Mouse (Mus musculus): ENCODE data around the gene Dhx32.

Dhx32 gene

DNA sequence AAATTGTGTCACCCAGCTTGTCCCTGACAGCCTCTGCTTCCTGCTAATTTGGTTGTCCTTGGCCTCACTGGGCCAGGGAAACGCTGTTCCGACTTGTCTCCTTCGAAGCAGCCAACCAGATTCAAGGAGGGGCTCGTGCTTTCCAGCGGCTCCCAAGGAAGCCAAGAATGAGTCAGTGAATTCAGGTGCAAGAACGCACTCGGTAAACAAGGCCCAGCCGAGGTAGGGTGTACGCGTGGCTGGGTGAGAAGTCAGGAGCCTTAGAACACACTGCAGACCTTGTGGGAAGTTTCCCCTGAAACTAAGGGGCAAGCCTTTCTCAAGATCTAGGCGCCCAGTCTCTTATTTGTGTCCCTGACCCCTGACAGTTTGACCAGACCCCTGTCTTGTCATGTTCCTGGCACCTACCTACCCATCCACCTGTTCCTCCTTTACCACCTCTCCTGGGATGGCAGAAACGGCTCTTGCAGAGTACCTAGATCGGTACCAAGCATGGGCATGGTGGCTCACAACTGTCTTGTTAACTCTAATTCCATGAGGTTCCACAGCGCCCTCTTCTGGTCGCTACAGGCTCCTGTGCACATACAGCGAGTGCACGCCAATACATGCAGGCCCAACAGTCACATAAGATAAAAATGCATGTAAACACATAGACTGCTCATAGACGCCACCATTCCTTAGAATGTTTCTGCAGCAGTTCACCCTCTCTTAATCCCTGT is at the start of gene Dhx32:
TSS of gene Dhx32 (minus strand) at position 10 of the 719 bp plus-strand sequence.
- no peak for DNase-seq

DNA sequence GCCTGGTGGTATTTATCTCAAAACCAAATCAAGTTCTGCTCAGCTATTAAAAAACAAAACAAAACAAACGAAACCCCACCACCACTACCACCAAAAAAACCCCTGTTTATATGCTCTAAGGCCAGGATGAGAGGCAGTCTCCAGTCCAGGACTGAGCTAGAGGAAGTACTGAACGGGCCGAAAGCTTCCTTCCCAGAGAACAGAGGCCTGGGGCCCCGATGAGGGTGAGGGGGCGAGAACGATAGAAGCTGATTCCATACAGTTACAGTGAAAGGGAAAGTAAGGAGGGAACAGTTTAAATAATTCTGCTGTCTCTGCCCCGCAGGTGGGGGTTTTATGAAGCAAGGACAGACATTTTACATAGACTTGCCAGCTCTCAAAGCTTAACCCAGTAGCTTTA is 47.1 kb upstream of the Dhx32 start:
- DNase-seq, result no peak

DNA sequence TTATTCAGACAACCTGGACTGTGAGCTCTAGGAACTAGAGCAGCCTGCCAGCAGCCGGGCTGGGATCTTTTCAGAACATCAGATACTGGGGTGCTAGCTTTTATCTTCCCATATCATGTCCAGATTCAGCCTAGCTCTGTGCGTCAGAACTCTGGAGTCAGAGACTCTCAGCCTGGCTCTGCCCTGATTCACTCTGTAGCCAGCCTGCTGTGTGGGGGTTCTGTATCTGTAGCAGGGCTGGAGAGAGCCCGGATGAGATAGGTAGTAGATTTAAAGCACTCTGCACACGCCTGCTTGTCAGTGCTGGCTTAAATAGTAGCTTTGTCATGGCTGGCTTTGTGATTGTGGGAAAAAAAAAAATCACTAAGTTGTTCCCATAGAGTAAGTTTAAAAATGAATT is 46.0 kb upstream of the Dhx32 start:
- no peak for DNase-seq

DNA sequence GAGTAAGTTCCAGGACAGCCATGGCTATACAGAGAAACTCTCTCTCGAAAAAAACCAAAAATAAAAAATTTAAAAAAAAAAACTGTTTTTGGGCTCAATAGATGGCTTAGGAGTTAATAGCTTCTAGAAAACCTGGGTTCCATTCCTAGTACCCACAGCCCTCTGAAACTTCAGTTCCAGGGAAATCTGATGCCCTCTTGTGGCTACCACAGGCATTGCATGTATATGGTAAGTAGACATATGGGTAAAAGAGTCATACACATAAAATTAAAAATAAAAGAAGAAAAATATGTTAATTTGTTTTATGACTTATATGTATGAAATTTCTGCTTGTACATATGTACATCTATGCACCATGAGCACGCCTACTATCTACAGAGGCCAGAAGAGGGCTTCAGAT is 42.1 kb upstream of the Dhx32 start:
- DNase-seq, result no peak

DNA sequence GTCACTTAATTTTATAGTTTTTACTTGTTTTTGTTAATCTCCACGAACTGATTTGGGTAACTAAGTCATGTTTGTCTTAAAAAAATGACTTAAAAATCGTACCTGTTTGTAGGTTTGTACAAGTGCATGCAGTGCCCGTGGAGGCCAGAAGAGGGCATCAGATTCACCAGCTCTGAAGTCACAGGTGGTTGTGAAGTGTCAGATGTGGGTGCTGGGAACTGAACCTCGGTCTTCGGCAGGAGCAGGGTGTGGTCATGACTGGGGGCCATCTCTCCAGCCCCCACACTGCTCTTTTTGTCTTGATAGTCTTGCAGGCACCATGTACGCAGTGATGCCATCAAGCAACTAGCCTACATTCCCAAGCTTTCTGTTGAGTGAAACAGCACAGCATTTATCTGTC is 41.2 kb upstream of the Dhx32 start:
- no peak for DNase-seq

DNA sequence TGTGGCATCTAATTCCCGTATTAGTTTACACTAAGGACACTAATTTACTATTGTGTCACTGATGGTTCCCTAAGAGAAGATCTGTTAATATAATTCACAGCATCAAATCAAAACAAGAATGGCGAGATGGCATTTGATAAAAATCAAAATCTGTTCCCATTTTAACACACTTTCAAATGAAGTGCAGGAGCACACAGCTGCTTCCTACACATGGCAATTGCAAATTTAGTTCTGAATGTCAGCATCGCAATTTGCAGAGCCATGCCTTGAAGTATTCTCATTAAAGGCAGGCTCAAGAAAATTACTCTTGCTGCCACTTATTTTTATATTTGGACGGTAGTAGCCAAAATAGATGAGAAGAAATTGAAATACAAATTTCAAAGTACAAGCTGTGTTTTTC is 30.8 kb upstream of the Dhx32 start:
- no peak for DNase-seq

DNA sequence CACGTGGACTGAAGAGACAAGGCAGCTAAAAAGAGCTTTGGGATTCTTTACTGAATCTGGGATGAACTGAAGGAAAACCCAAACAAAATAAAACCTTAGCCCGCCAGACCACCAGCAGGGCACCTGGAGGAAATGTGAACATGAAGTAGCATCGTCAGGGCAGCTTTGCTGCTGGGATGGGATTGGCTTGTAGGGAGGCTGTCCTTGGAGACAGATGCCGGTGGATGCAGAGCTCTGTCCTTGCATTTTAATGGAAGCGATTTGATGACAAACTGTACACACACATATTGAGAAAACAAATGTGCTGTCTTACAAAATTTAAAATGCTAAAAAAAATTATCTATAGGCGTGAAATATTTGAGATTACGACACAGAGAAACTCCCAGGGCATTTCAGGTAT is 30.4 kb upstream of the Dhx32 start:
- no peak for DNase-seq

DNA sequence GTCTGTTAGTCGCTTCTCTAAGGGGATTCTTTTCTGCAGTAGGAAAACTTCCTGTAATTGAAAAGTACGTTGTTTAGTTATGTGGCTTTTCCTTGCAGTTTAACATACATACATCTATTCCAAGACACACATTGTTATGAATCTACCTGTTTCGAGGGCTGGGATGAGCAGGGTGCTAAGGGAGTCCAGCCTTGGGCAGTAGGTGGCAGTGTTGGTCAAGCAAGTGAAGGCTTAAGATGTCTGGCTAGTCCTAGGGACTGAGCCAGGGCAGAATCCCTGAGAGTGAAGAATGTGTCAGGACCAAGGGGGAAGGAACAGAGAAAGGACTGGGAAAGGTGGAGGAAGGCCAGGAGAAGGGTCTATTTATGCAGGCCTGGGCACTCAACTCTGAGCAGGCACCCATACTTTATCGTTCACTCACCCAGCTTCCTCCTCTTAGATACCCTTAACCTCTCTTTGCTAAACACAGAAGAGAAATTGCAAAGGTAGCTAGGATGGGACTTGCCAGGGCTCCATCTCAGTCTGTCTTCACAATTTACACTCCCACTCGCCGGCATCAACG is 23.2 kb upstream of the Dhx32 start:
- peak; percentile 56 for DNase-seq

DNA sequence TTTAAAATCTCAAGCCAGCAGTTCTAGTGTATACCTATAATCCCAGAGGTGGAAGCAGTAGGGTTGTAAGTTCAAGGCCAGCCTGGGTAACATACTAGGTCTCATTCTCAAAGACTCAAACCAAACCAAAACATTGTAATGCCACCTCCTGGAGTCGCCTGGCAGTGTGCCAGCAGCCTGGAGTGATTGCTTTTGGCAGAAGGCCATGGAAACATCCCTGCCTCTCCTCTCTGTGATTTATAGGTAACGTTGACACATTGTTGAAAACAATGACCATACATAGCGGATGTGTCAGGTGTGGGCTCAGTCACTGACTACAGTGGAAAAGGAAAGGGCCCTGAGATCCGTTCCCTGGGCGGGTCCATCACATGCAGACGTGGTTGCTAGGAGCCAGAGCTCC is 19.3 kb upstream of the Dhx32 start:
- no peak for DNase-seq

DNA sequence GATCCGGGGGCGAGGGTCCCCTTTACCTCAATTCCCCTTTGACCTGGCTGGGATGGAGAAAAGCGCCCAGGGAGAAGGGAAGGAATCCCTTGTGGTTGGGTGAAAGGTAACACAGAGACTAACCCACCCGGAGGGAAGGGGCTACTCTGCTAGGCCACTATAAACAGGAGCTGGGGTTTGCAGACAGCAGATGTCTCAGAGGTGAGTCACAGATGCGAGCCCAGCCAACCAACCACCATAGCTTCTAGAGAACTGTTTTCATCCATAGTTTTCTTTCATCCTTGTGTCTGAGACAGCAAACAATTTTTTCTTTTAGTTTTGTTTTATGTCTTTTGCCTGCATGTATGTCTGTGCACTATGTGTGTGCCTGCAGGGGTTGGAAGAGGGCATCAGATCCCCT is 17.4 kb upstream of the Dhx32 start:
- DNase-seq, result no peak

DNA sequence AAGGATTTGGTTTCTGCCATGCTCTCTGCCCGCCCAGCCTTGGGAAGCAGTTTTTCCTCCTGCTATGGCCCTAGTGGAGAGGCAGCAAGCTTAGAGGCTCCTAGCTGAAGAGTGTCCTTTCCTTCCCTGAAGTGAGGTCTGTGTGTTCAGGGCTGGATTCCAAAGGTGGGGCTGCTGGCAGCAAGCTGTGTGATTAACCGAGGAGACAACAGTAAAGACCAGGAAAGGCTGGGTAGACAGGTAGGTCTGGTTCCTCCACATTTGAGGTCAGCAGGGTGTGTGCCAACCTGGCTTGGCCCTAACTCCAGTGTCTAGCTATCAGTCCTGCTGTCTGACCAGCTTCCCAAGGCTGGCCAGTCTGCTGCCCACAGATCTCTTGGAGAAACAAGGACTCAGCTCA is 12.2 kb upstream of the Dhx32 start:
- DNase-seq, result no peak

DNA sequence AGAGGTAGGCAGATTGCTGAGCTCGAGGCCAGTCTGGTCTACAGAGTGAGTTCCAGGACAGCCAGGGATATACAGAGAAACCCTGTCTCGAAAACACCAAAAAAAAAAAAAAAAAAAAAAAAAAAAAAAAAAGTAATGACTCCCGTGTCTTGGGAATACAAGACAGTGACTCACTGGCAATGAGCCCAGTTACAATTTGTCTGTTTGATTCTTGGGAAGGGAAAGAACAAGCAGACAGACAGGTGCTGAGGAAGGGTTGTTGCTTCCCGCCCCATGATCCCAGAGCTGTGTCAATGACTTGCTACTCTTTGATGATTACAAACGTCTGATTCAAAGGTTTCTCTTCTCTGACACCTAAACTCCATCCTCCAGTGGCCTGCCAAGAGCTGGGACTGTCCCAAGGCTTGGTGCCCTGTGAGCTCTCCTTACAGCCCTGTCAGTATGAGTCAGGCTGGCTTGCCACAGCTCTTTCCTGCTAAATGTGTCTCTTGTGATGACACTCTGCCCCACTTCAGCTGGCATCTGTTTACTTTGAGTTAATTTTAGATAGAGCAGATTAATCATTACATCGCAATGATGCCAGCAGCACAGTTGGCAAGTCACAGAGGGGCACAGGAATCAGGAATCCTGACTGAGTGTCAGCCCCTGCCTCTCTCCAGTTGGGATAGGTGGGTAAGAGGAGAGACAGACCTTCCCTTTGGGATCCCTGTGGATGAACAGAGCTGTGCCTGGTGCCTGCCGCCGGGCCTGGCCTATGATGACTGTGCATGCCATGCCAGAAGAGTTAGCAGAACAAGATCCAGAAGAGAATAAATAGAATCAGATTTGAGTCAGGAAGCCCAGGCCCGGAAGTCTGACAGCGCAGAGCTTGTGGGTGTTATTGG is 11.0 kb upstream of the Dhx32 start:
- DNase-seq, result peak; percentile 58

DNA sequence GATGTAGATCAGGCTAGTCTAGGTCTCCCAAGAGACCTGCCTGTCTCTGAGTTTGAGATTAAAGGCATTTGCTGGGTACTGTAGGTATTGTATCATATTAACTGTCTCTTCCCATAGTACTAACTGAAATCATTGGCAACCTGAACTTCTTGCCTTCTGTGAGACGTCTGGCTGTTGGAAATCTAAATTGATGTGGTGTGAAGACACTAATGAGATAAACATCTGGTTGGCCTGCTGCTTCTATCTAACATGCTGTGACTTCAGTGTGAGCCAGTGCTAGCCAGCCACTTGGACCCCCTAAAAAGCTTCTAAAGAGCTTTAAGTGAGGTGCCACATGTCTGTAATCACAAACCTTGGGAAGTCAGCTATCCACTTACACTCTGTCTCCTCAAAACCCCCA is 10.2 kb upstream of the Dhx32 start:
- DNase-seq, result no peak

DNA sequence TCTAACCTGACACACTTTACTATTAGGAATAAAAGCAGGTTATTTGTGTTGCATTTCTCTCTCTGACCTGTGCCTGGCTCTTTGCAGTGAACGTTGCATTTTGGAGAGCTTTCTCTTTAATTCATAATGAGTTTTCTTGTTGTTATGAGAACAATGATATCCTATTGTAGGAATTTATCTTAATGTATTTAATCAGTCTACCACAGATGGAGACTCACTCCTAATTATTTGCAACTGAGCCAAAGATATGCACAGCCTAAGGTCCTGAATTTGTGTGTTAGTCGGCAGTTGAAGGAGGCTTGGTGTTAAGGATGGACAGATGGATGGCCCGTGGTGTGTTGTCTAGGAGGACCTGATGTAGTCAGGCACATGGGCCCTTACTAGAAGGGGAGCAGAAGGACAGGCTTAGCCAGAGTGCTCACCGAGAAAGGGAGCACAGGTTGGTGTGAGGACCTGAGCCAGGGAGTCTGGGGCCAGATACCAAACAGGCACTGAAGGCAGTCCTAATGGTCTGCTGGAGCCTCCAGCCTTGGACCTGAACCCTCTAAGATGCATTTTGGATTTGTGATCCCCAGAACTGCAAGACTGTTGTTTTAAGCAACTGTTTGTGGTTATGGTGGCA is 8.2 kb upstream of the Dhx32 start:
- DNase-seq, result no peak

DNA sequence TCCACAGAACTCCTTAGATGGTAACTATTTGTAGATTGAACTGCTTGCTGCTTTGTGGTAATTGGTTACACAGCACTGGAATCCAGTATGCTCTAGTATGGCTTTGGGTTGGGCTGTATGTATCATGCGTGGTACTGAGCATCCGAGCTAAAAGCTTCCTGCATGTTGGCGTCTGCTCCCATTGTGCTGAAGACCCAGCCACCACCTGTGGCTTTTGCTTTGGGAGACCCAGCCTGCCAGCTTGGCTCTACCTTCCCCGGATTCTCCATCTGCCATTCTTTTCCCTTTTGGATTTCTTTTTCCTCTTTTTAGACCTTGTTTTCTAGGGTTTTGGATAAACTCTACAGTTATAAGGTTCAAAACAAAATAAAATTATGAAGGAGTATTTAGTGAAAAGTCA is 7.6 kb upstream of the Dhx32 start:
- DNase-seq, result no peak

DNA sequence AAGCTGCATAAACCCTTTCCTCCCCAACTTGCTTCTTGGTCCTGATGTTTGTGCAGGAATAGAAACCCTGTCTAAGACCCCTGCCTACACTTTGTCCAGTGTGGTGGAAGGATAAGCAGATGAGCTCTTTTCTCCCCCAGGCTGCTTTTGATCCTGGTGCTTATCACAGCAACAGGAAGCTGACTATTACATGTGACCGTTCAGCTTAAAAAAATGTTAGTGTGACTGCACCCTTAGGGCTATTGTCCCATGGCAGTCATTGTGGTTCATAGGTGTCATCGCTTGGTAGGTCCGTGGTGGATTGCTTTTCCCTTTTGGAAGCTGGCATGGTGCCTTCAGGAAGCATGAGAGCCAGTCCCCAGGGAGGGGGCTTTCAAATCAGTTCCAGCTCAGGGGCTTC is 5.6 kb upstream of the Dhx32 start:
- DNase-seq, result no peak

DNA sequence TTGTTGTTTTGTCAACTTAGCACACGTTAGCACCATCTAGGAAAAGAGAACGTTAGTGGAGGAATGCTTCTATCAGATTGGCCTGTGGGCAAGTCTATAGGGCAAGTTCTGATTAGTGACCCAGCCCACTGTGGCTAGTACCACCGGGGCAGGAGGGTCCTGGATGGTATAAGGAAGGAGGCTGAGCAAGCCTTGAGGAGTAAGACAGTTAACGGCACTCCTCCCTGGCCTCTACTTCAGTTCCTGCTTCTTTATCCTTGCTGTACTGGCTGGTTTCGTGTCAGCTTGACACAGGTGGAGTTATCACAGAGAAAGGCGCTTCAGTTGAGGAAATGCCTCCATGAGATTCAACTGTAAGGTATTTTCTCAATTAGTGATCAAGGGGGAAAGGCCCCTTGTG is 5.0 kb upstream of the Dhx32 start:
- DNase-seq, result no peak

DNA sequence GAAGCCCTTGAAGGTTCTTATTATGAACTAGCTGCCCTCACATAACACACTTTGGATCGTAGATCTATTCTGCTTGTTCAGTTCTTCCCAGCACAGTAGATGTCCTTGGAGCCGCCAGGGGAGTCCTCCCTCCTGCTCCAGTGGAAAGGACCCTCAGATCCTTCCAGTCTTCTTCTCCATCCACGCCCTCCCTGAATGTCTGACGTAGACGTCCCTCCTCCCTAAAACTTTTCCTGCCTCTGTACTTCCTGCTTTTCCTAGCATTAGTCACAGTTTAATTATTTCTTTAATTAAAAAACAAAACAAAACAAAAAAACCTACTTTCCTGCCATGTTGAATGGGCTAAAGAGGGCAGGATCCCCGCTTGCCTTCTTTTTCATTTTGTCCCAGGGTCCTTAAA is 535 bp downstream of the Dhx32 start:
- DNase-seq, result no peak

DNA sequence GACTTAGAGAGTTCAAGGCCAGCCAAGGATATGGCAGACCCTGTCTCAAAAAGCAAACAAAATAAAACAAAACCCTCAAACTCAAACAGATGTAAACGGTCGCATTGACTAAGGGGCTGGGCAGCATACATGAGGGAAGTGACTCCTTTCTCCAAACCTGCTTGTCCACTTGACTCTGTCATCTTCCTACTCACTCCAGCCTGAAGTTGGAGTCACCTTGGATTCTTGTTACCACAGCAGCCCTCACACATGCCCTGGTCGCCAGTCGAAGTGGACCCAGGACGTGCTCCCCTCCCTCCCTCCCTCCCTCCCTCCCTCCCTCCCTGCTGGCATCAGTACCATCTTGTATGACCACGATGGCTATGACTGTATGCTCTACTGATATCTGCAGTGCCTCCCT is 943 bp downstream of the Dhx32 start:
- no peak for DNase-seq

DNA sequence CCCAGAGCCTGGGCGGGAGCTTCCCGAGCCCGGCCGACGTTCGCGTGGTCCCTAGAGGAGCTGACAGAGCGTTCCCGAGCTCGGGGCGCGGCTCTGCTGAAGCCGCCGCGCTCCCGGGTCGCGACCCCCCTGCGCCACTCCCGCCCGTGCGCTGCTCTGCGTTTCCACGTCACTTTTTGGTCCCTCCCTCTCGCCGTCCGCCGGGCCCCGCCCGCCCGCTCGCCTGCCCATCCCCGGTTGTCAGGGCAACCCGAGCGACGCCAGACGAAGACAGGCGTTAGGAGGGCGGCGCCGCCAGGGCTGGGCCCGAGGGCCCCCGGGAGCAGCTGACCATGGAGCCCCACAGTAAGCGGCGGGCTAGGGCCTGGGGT is 5.9 kb downstream of the Dhx32 start, which contains the start of gene Fank1:
TSS of gene Fank1 (plus strand) at position 236 of the 371 bp plus-strand sequence.
- peak; percentile 78 for DNase-seq

DNA sequence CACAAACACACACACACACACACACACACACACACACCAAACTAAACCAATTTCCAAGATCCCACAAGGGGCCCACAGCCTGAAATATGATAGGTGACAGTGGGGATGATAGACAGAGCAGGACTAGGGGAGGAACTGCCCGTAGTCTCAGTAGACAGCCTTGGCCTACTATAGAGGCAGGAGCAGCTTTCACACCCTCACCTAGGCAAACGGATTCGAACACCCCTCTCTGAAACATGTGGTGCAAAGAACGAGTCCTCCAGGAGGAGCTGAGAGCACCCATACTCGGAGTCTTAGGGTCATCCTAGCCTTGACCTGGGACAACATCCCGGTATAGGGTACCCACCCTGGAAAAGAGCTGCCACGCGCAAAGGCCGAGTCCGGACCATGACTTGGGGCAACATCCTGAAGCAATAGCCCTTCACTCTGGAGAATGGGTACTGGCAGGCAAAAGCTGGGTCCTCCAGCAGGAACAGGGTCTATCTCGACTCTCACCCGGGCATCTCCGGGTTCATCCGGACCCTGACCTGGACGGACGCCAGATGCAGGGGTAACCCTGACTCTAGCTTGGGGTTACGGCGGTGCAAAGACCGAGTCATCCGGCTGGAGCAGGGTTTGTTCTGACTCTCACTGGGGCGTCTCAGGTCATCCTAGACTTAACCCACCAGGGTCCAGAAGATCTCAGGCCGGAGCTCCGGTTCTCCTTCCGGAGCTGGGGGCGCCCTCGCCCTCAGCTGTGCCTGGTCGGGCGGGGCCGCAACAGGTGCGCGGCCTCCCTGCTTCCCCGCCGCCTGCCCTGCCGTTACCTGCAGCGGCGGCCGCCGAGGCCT is 6.5 kb downstream of the Dhx32 start:
- no peak for DNase-seq

DNA sequence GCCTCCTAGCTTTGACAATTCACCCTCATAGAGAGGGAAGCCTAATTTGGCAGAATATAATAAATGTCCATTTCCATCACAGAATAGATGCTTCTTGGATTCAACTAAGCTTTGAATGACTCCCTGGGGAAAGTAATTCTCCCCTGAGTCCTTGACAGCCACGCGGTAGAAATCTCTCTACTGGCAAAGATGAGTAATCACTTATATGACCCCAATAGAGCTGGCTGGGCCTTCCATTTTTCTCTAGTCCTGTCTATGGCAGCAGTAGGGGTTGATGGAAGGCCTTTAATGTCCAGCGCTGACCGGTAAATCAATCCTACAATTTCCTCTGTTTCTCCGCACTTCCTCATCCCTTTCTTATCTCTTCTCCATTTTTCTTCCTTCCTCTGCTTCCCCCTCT is 7.3 kb downstream of the Dhx32 start:
- no peak for DNase-seq

DNA sequence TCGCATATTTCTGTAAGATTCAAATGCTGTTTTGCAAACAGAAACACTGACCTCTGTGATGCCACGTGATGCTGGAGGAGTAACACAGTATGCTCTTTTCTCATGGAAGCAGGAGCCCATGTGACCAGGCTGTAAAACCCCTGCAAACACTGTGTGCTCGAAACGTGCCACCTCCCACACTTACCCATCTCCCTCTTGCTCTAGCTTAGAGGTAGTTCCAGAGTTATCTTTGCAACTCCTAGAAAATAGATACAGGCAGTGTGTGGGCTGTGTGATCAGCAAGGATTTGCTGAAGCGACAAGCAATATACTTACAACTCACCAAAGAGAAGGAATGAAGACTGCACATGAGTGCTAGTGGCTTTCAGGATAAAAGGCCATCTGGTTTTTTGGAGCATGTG is 14.0 kb downstream of the Dhx32 start:
- DNase-seq, result no peak
